Mouse (Mus musculus): ENCODE data around the gene Purb. TPM values are rescaled to one million over a fixed set of nuclear protein-coding genes. Genes with fewer than 3 reads are reported as not detected.
A peak's percentile ranks its signal among the peaks of the same experiment; 100 is the strongest.

Gene Purb
- polyA plus RNA-seq (2015; fragmentation: Nextera tagmentation; extraction: Ambion mirVana), result 17.5 and 19.6 TPM in 2 replicates

GRCm38 (mm10) chr11:6475867-6476484 lies at the start of gene Purb:
Gene Purb, minus strand, starts transcription at chr11:6475917.
- Histone ChIP-seq H3K9ac (ENCODE audit: low read length) (peak within 1 kb of the TSS; percentile 96), H3K9me3 (ENCODE audit: control insufficient read depth, low read length) (no peaks in the 10 kb centered on the region), H3K36me3 (ENCODE audit: control insufficient read depth, insufficient read depth, low read length) (no peaks in the 10 kb centered on the region), H3K4me1 (replicated peaks; ENCODE audit: control insufficient read depth, insufficient read depth) (peaks cover 3% of the 10 kb centered on the region; the same call in 1 of the 2 replicates), H3K4me2 (replicated peaks; ENCODE audit: low read depth) (peak within 1 kb of the TSS; percentile 86), H3K27ac (replicated peaks) (peak within 1 kb of the TSS; percentile 98), H3K27me3 (ENCODE audit: control insufficient read depth, insufficient read depth, low read length) (no peaks in the 10 kb centered on the region), H3K4me3 (ENCODE audit: low read depth, low read length) (peak within 1 kb of the TSS; percentile 87)
- DNase-seq (ENCODE audit: low spot score), result peak; percentile 92
- WGBS, result 0% methylated on average over 34 of the region's 76 CpGs
- ATAC-seq (ENCODE audit: low FRiP score, low TSS enrichment), result peak; percentile 96
- no peak for TF ChIP-seq EP300 (optimal IDR thresholded peaks at IDR 0.05)
- 0 out of 2 replicates have a peak, but pooled peaks have one; percentile 11 for TF ChIP-seq CTCF (IDR thresholded peaks at IDR 0.05; ENCODE audit: low read depth)

- Histone ChIP-seq H3K9me3 (ENCODE audit: control insufficient read depth, low read length) (no peaks in the 10 kb centered on the region), H3K4me2 (replicated peaks; ENCODE audit: low read depth) (no peak overlapping the region), H3K4me3 (ENCODE audit: low read depth, low read length) (no peak overlapping the region), H3K4me1 (replicated peaks; ENCODE audit: control insufficient read depth, insufficient read depth) (no peaks in the 10 kb centered on the region), H3K9ac (ENCODE audit: low read length) (no peak overlapping the region), H3K36me3 (ENCODE audit: control insufficient read depth, insufficient read depth, low read length) (peaks cover 13% of the 10 kb centered on the region), H3K27ac (replicated peaks) (no peak overlapping the region), H3K27me3 (ENCODE audit: control insufficient read depth, insufficient read depth, low read length) (no peaks in the 10 kb centered on the region)
- no peak for ATAC-seq (ENCODE audit: low FRiP score, low TSS enrichment)
- WGBS, result 73% methylated on average over 1 of the region's 1 CpGs
- TF ChIP-seq CTCF (IDR thresholded peaks at IDR 0.05; ENCODE audit: low read depth) (no peak), EP300 (optimal IDR thresholded peaks at IDR 0.05) (no peak)
- no peak for DNase-seq (ENCODE audit: low spot score)
Measured at GRCm38 (mm10) chr11:6525241-6525640, 49.5 kb upstream of the Purb start.

- peaks cover 13% of the 10 kb centered on the region for H3K36me3 ChIP-seq (ENCODE audit: control insufficient read depth, insufficient read depth, low read length)
- H3K4me1 ChIP-seq (replicated peaks; ENCODE audit: control insufficient read depth, insufficient read depth), result no peaks in the 10 kb centered on the region
- ATAC-seq (ENCODE audit: low FRiP score, low TSS enrichment), result no peak
- 76% methylated on average over 4 of the region's 4 CpGs for WGBS
- DNase-seq (ENCODE audit: low spot score), result no peak
- no peak overlapping the region for H3K9ac ChIP-seq (ENCODE audit: low read length)
- no peaks in the 10 kb centered on the region for H3K9me3 ChIP-seq (ENCODE audit: control insufficient read depth, low read length)
- no peak overlapping the region for H3K4me3 ChIP-seq (ENCODE audit: low read depth, low read length)
- H3K4me2 ChIP-seq (replicated peaks; ENCODE audit: low read depth), result no peak overlapping the region
- TF ChIP-seq CTCF (IDR thresholded peaks at IDR 0.05; ENCODE audit: low read depth) (no peak), EP300 (optimal IDR thresholded peaks at IDR 0.05) (no peak)
- H3K27me3 ChIP-seq (ENCODE audit: control insufficient read depth, insufficient read depth, low read length), result no peaks in the 10 kb centered on the region
- no peak overlapping the region for H3K27ac ChIP-seq (replicated peaks)
Measured at GRCm38 (mm10) chr11:6524880-6525238, 49.1 kb upstream of the Purb start.

GRCm38 (mm10) chr11:6524165-6524879 lies 48.6 kb upstream of the Purb start:
- TF ChIP-seq EP300 (optimal IDR thresholded peaks at IDR 0.05) (no peak), CTCF (IDR thresholded peaks at IDR 0.05; ENCODE audit: low read depth) (no peak)
- DNase-seq (ENCODE audit: low spot score), result no peak
- no peak overlapping the region for H3K27ac ChIP-seq (replicated peaks)
- WGBS, result 87% methylated on average over 8 of the region's 8 CpGs
- H3K9ac ChIP-seq (ENCODE audit: low read length), result no peak overlapping the region
- ATAC-seq (ENCODE audit: low FRiP score, low TSS enrichment), result no peak
- H3K27me3 ChIP-seq (ENCODE audit: control insufficient read depth, insufficient read depth, low read length), result no peaks in the 10 kb centered on the region
- peaks cover 13% of the 10 kb centered on the region for H3K36me3 ChIP-seq (ENCODE audit: control insufficient read depth, insufficient read depth, low read length)
- no peaks in the 10 kb centered on the region for H3K9me3 ChIP-seq (ENCODE audit: control insufficient read depth, low read length)
- no peaks in the 10 kb centered on the region for H3K4me1 ChIP-seq (replicated peaks; ENCODE audit: control insufficient read depth, insufficient read depth)
- H3K4me3 ChIP-seq (ENCODE audit: low read depth, low read length), result no peak overlapping the region
- H3K4me2 ChIP-seq (replicated peaks; ENCODE audit: low read depth), result no peak overlapping the region

- Histone ChIP-seq H3K36me3 (ENCODE audit: control insufficient read depth, insufficient read depth, low read length) (peaks cover 13% of the 10 kb centered on the region), H3K27me3 (ENCODE audit: control insufficient read depth, insufficient read depth, low read length) (no peaks in the 10 kb centered on the region), H3K27ac (replicated peaks) (no peak overlapping the region), H3K4me3 (ENCODE audit: low read depth, low read length) (no peak overlapping the region), H3K4me1 (replicated peaks; ENCODE audit: control insufficient read depth, insufficient read depth) (no peaks in the 10 kb centered on the region), H3K4me2 (replicated peaks; ENCODE audit: low read depth) (no peak overlapping the region), H3K9ac (ENCODE audit: low read length) (no peak overlapping the region), H3K9me3 (ENCODE audit: control insufficient read depth, low read length) (no peaks in the 10 kb centered on the region)
- TF ChIP-seq CTCF (IDR thresholded peaks at IDR 0.05; ENCODE audit: low read depth), result peak; percentile 55
- no peak for TF ChIP-seq EP300 (optimal IDR thresholded peaks at IDR 0.05)
- 62% methylated on average over 1 of the region's 1 CpGs for WGBS
- DNase-seq (ENCODE audit: low spot score) (no peak), ATAC-seq (ENCODE audit: low FRiP score, low TSS enrichment) (no peak)
Measured at GRCm38 (mm10) chr11:6523662-6524088, 48.0 kb upstream of the Purb start.
